In the genomic region with DNA sequence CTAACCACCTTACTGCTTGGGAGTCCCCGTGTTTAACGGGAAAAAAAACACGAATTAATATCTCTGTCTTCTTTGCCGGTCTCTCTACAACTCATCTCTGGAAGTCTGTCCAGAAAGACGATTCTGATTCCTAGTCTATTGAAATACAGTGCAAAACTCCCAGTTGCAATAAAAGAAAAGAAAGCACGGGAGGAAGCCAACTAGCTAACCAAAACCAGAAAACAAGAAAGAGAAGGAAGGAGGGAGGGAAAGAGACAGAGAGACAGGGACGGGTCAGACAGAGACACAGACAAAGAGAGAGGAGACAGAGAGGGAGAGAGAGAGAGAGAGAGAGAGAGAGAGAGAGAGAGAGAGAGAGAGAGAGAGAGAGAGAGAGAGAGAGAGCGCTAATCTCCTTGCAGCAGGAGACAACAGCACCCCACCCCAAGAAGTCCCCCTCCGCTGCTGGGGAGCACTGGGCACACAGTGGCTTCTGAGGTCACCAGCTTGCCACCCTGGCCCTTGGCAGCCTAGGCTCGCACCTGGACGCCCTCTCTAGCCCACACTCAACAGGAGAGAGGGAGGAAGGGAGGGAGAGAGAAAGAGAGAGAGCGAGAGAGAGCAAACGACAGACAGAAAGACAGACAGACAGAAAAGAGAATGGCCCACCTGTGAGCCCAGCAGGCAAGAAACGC, we compare ENCODE assay signal across 8 mouse cellular contexts.
DNase-seq lines count a peak whose midpoint lies in the region; ATAC-seq lines count a peak whose summit lies in the region.

No protein-coding gene starts in this region.

- H3K27ac ChIP-seq in embryonic facial prominence, embryonic 13.5 days, result no peak overlapping the region
- H3K27ac ChIP-seq in midbrain, embryonic 14.5 days (replicated peaks; ENCODE audit: low read depth, low read length), result no peak overlapping the region

- H3K9me3 ChIP-seq in embryonic facial prominence, embryonic 13.5 days, result no peaks in the 10 kb centered on the region
- no peaks in the 10 kb centered on the region for H3K9me3 ChIP-seq in midbrain, embryonic 14.5 days (ENCODE audit: control insufficient read depth, low read length)

- H3K4me1 ChIP-seq in embryonic facial prominence, embryonic 13.5 days, result peaks cover 24% of the 10 kb centered on the region
- H3K4me1 ChIP-seq in midbrain, embryonic 14.5 days (ENCODE audit: control insufficient read depth, insufficient read depth, low read length), result peaks cover 13% of the 10 kb centered on the region; the same call in 1 of the 2 replicates

- peak overlapping the region; percentile 82 for H3K4me2 ChIP-seq in embryonic facial prominence, embryonic 13.5 days
- H3K4me2 ChIP-seq in midbrain, embryonic 14.5 days (ENCODE audit: low read length), result peak overlapping the region; percentile 83

- peak overlapping the region; percentile 58 for H3K9ac ChIP-seq in embryonic facial prominence, embryonic 13.5 days
- peak overlapping the region; percentile 59 for H3K9ac ChIP-seq in midbrain, embryonic 14.5 days (replicated peaks; ENCODE audit: low read length)

- under 1% methylated on average over 14 of the region's 14 CpGs for WGBS in embryonic facial prominence, embryonic 13.5 days
- 1% methylated on average over 14 of the region's 14 CpGs for WGBS in midbrain, embryonic 14.5 days

- DNase-seq in heart, adult 11 months, result peak; percentile 77
- DNase-seq in heart, adult 8-10 months (ENCODE audit: low spot score), result no peak
- DNase-seq in induced T-regulatory cell, adult 2 months (ENCODE audit: low read depth), result peak; percentile 60
- no peak for DNase-seq in midbrain, embryonic 14.5 days
- no peak for DNase-seq in urinary bladder, postnatal 4 days (ENCODE audit: low spot score in 2 of 2)

- H3K36me3 ChIP-seq in embryonic facial prominence, embryonic 13.5 days, result no peaks in the 10 kb centered on the region
- no peaks in the 10 kb centered on the region for H3K36me3 ChIP-seq in midbrain, embryonic 14.5 days (ENCODE audit: control insufficient read depth, insufficient read depth, low read length)

- ATAC-seq in CD4-positive, CD25-positive, alpha-beta regulatory T cell, adult 4 months, result peak; percentile 1
- ATAC-seq in embryonic facial prominence, embryonic 13.5 days (ENCODE audit: insufficient number of reproducible peaks, insufficient read depth, low FRiP score, low TSS enrichment, low read depth), result no peak
- peak; percentile 53 for ATAC-seq in midbrain, embryonic 14.5 days (ENCODE audit: low FRiP score, low TSS enrichment)
- ATAC-seq in erythroid progenitor cell, adult 5-6 weeks (replicated peaks; ENCODE audit: low FRiP score, poor library complexity, severe bottlenecking), result no peak

- H3K4me3 ChIP-seq in embryonic facial prominence, embryonic 13.5 days, result peak overlapping the region; percentile 46
- H3K4me3 ChIP-seq in midbrain, embryonic 14.5 days (replicated peaks; ENCODE audit: low read depth, low read length), result peak overlapping the region; percentile 39

- peaks cover 71% of the 10 kb centered on the region for H3K27me3 ChIP-seq in embryonic facial prominence, embryonic 13.5 days
- peaks cover 41% of the 10 kb centered on the region for H3K27me3 ChIP-seq in midbrain, embryonic 14.5 days (ENCODE audit: control insufficient read depth, insufficient read depth, low read length)

Comparison
In these comparisons a context has a peak if more than half of its experiments do, and no peak if none do; other contexts are left out.
1. DNase-seq: peak in heart, adult 11 months (single experiment) and induced T-regulatory cell, adult 2 months (single experiment); none in heart, adult 8-10 months (single experiment), midbrain, embryonic 14.5 days (single experiment) and urinary bladder, postnatal 4 days (0 of 2).
2. ATAC-seq: peak in CD4-positive, CD25-positive, alpha-beta regulatory T cell, adult 4 months (single experiment) and midbrain, embryonic 14.5 days (single experiment); none in embryonic facial prominence, embryonic 13.5 days (single experiment) and erythroid progenitor cell, adult 5-6 weeks (single experiment).